Mouse (Mus musculus): ENCODE measurements around the gene Dbr1.
A peak's percentile ranks its signal among the peaks of the same experiment; 100 is the strongest.
"Not testable (repeated sequence)": the region's sequence is repeated elsewhere in the genome, so short reads cannot be mapped to it uniquely, and the experiment has no call there.

The Dbr1 gene

GRCm38 (mm10) chr9:99575677-99576480 is at the start of gene Dbr1:
Gene Dbr1 (plus strand): TSS chr9:99575799.
- DNase-seq (ENCODE audit: low spot score in 2 of 2), result peak; percentile 76 to 89

GRCm38 (mm10) chr9:99531865-99532264 is 43.7 kb upstream of the Dbr1 start:
- DNase-seq (ENCODE audit: low spot score in 2 of 2), result no peak

- no peak for DNase-seq (ENCODE audit: low spot score in 2 of 2)
Observed at GRCm38 (mm10) chr9:99546259-99546658, 29.3 kb upstream of the Dbr1 start.

GRCm38 (mm10) chr9:99552068-99552467 is 23.5 kb upstream of the Dbr1 start:
- no peak for DNase-seq (ENCODE audit: low spot score in 2 of 2)

- no peak for DNase-seq (ENCODE audit: low spot score in 2 of 2)
Observed at GRCm38 (mm10) chr9:99553049-99553448, 22.6 kb upstream of the Dbr1 start.

GRCm38 (mm10) chr9:99554052-99554451 is 21.5 kb upstream of the Dbr1 start:
- DNase-seq (ENCODE audit: low spot score in 2 of 2), result no peak

- DNase-seq (ENCODE audit: low spot score in 2 of 2), result no peak
Observed at GRCm38 (mm10) chr9:99555253-99555652, 20.3 kb upstream of the Dbr1 start.

GRCm38 (mm10) chr9:99557580-99558300 is 17.9 kb upstream of the Dbr1 start:
- DNase-seq (ENCODE audit: low spot score in 2 of 2), result no peak

GRCm38 (mm10) chr9:99558824-99559556 is 16.6 kb upstream of the Dbr1 start:
- no peak for DNase-seq (ENCODE audit: low spot score in 2 of 2)

- no peak for DNase-seq (ENCODE audit: low spot score in 2 of 2)
Observed at GRCm38 (mm10) chr9:99559557-99559904, 16.1 kb upstream of the Dbr1 start.

GRCm38 (mm10) chr9:99560389-99560788 is 15.2 kb upstream of the Dbr1 start:
- DNase-seq (ENCODE audit: low spot score in 2 of 2), result no peak

- peak; percentile 45 to 63 for DNase-seq (ENCODE audit: low spot score in 2 of 2)
Observed at GRCm38 (mm10) chr9:99563714-99564113, 11.9 kb upstream of the Dbr1 start.

GRCm38 (mm10) chr9:99568023-99568346 is 7.6 kb upstream of the Dbr1 start:
- DNase-seq (ENCODE audit: low spot score in 2 of 2), result no peak

GRCm38 (mm10) chr9:99568347-99569070 is 7.1 kb upstream of the Dbr1 start, which contains the start of gene Armc8:
Gene Armc8 (minus strand): TSS chr9:99568899.
- DNase-seq (ENCODE audit: low spot score in 2 of 2), result peak; percentile 83 to 87

GRCm38 (mm10) chr9:99569071-99569397 is 6.6 kb upstream of the Dbr1 start:
- peak in 1 of 2 experiments; percentile 10 for DNase-seq (ENCODE audit: low spot score in 2 of 2)

GRCm38 (mm10) chr9:99580655-99581054 is 5.1 kb downstream of the Dbr1 start:
- DNase-seq (ENCODE audit: low spot score in 2 of 2), result no peak

- DNase-seq (ENCODE audit: low spot score in 2 of 2), result peak in 1 of 2 experiments; percentile 37
Observed at GRCm38 (mm10) chr9:99587505-99588202, 12.1 kb downstream of the Dbr1 start.

GRCm38 (mm10) chr9:99591144-99591543 is 15.5 kb downstream of the Dbr1 start:
- no peak for DNase-seq (ENCODE audit: low spot score in 2 of 2)

GRCm38 (mm10) chr9:99599127-99599526 is 23.5 kb downstream of the Dbr1 start:
- not testable (repeated sequence) for DNase-seq (ENCODE audit: low spot score in 2 of 2)

GRCm38 (mm10) chr9:99603566-99603965 is 28.0 kb downstream of the Dbr1 start:
- no peak for DNase-seq (ENCODE audit: low spot score in 2 of 2)

GRCm38 (mm10) chr9:99612202-99612601 is 36.6 kb downstream of the Dbr1 start, which contains the start of gene A4gnt:
Gene A4gnt (plus strand): TSS chr9:99612502.
- no peak for DNase-seq (ENCODE audit: low spot score in 2 of 2)
